Mouse (Mus musculus) MEL (cell line): Measurements from ENCODE around the gene Vsig2. TPM values are rescaled to one million over a fixed set of nuclear protein-coding genes. Genes with fewer than 3 reads are reported as not detected.
A peak's percentile ranks its signal among the peaks of the same experiment; 100 is the strongest.

Experiments
- DNase-seq: peaks from one replicate; pipeline ENCODE4 v3.0.0; 2011; ENCODE audit warnings: low read depth, low spot score
- H3K27ac ChIP-seq: 2 replicates; pipeline ENCODE4 v1.5.1; 2012; ENCODE audit warnings: low read depth, mild to moderate bottlenecking, control low read depth, low read length, moderate library complexity; ENCODE audit not compliant: control insufficient read depth
- H3K27me3 ChIP-seq, 2 experiments: fragments of 150-350 bp in 1 of 2; sonication (generic) in 1 of 2; 2 replicates each; pipeline ENCODE4 v1.6.1; 2012; ENCODE audit warnings: low read length in 2 of 2, mild to moderate bottlenecking in 2 of 2, improper control_type of control experiment in 1 of 2, moderate library complexity in 1 of 2; ENCODE audit not compliant: insufficient read depth in 2 of 2, control insufficient read depth in 1 of 2
- H3K36me3 ChIP-seq, 2 experiments: 2 replicates each; pipeline ENCODE4 v1.6.1; 2012 to 2014; ENCODE audit warnings: low read length in 2 of 2, improper control_type of control experiment in 1 of 2, inconsistent platforms in 1 of 2, mild to moderate bottlenecking in 1 of 2; ENCODE audit not compliant: insufficient read depth in 2 of 2, control insufficient read depth in 1 of 2
- H3K4me1 ChIP-seq, 2 experiments: fragments of 150-350 bp in 1 of 2; sonication (generic) in 1 of 2; 2 replicates each; pipeline ENCODE4 v1.6.1; 2012; ENCODE audit warnings: low read length in 2 of 2, improper control_type of control experiment in 1 of 2, mild to moderate bottlenecking in 1 of 2; ENCODE audit not compliant: insufficient read depth in 2 of 2, control insufficient read depth in 1 of 2
- H3K4me3 ChIP-seq, 2 experiments: fragments of 150-350 bp in 1 of 2; sonication (generic) in 1 of 2; 2 replicates each; pipeline ENCODE4 v1.5.1; 2012; ENCODE audit warnings: low read depth in 2 of 2, low read length in 2 of 2, mild to moderate bottlenecking in 2 of 2, moderate library complexity in 2 of 2, control low read depth in 1 of 2, improper control_type of control experiment in 1 of 2; ENCODE audit not compliant: control insufficient read depth in 1 of 2, insufficient read depth in 1 of 2
- H3K79me2 ChIP-seq: 2 replicates; pipeline ENCODE4 v1.6.1; 2012; ENCODE audit warnings: mild to moderate bottlenecking, low read length, moderate library complexity; ENCODE audit not compliant: control insufficient read depth, poor library complexity, insufficient read depth
- H3K9ac ChIP-seq: 2 replicates; pipeline ENCODE4 v1.6.1; 2012; ENCODE audit warnings: low read depth, mild to moderate bottlenecking, control low read depth, low read length, moderate library complexity; ENCODE audit not compliant: control insufficient read depth, poor library complexity, severe bottlenecking
- H3K9me3 ChIP-seq: fragments of 150-350 bp; sonication (generic); replicated peaks from 2 replicates; pipeline ENCODE4 v1.6.1; 2012; ENCODE audit warnings: mild to moderate bottlenecking, low read length, improper control_type of control experiment, moderate library complexity; ENCODE audit not compliant: insufficient read depth
- BHLHE40 ChIP-seq: IDR thresholded peaks from 2 replicates; pipeline ENCODE4 v1.6.1; 2012; ENCODE audit warnings: low read depth, mild to moderate bottlenecking, inconsistent platforms, low read length, improper control_type of control experiment, borderline replicate concordance
- CHD1 ChIP-seq: IDR thresholded peaks from 2 replicates; pipeline ENCODE4 v1.6.1; 2012; ENCODE audit warnings: low read depth, mild to moderate bottlenecking, inconsistent platforms, low read length, improper control_type of control experiment
- CHD2 ChIP-seq: IDR thresholded peaks from 2 replicates; pipeline ENCODE4 v1.6.1; 2011; ENCODE audit warnings: low read length, improper control_type of control experiment
- CTCF ChIP-seq, 3 experiments: IDR thresholded peaks in 2 of 3; conservative IDR thresholded peaks in 1 of 3; 2 replicates each; pipeline ENCODE4 v1.5.1; 2011 to 2012; ENCODE audit warnings: low read length in 3 of 3, low read depth in 2 of 3, mild to moderate bottlenecking in 2 of 3, improper control_type of control experiment in 1 of 3, inconsistent platforms in 1 of 3, mixed read lengths in 1 of 3, moderate library complexity in 1 of 3; ENCODE audit not compliant: control insufficient read depth in 1 of 3, insufficient read depth in 1 of 3, poor library complexity in 1 of 3, severe bottlenecking in 1 of 3
- ETS1 ChIP-seq: IDR thresholded peaks from 2 replicates; pipeline ENCODE4 v1.6.1; 2012; ENCODE audit warnings: low read depth, mild to moderate bottlenecking, inconsistent platforms, low read length, improper control_type of control experiment, moderate library complexity
- GATA1 ChIP-seq: IDR thresholded peaks from 2 replicates; pipeline ENCODE4 v1.6.1; 2011; ENCODE audit warnings: low read depth, low read length, improper control_type of control experiment
- HCFC1 ChIP-seq: IDR thresholded peaks from 2 replicates; pipeline ENCODE4 v1.6.1; 2012; ENCODE audit warnings: low read depth, mild to moderate bottlenecking, inconsistent platforms, low read length, improper control_type of control experiment, moderate library complexity
- MAZ ChIP-seq: IDR thresholded peaks from 2 replicates; pipeline ENCODE4 v1.6.1; 2012; ENCODE audit warnings: low read depth, mild to moderate bottlenecking, inconsistent platforms, low read length, improper control_type of control experiment
- MEF2A ChIP-seq: IDR thresholded peaks from 2 replicates; pipeline ENCODE4 v1.6.1; 2014; ENCODE audit warnings: low read depth, mild to moderate bottlenecking, inconsistent platforms, low read length, improper control_type of control experiment; ENCODE audit not compliant: poor library complexity, insufficient replicate concordance, severe bottlenecking; ENCODE audit errors: extremely low read depth
- MXI1 ChIP-seq: IDR thresholded peaks from 2 replicates; pipeline ENCODE4 v1.6.1; 2011; ENCODE audit warnings: mild to moderate bottlenecking, low read depth, low read length, improper control_type of control experiment
- MYC ChIP-seq: IDR thresholded peaks from 2 replicates; pipeline ENCODE4 v1.6.1; 2011; ENCODE audit warnings: low read depth, mild to moderate bottlenecking, low read length, improper control_type of control experiment, moderate library complexity
- NELFE ChIP-seq: IDR thresholded peaks from 2 replicates; pipeline ENCODE4 v1.6.1; 2011; ENCODE audit warnings: low read depth, low read length, improper control_type of control experiment
- NRF1 ChIP-seq: IDR thresholded peaks from 2 replicates; pipeline ENCODE4 v1.6.1; 2014; ENCODE audit warnings: low read depth, mild to moderate bottlenecking, inconsistent platforms, low read length, improper control_type of control experiment, moderate library complexity; ENCODE audit not compliant: poor library complexity, insufficient read depth, severe bottlenecking
- POLR2AphosphoS2 ChIP-seq: IDR thresholded peaks from 2 replicates; pipeline ENCODE4 v1.6.1; 2011; ENCODE audit warnings: low read length, improper control_type of control experiment
- RAD21 ChIP-seq: IDR thresholded peaks from 2 replicates; pipeline ENCODE4 v1.6.1; 2011; ENCODE audit warnings: mild to moderate bottlenecking, low read depth, low read length, improper control_type of control experiment
- SIN3A ChIP-seq: IDR thresholded peaks from 2 replicates; pipeline ENCODE4 v1.6.1; 2012; ENCODE audit warnings: low read length, improper control_type of control experiment, inconsistent platforms
- SMC3 ChIP-seq: IDR thresholded peaks from 2 replicates; pipeline ENCODE4 v1.6.1; 2011; ENCODE audit warnings: low read depth, low read length, improper control_type of control experiment
- TAL1 ChIP-seq: IDR thresholded peaks from 2 replicates; pipeline ENCODE4 v1.6.1; 2012; ENCODE audit warnings: mild to moderate bottlenecking, inconsistent platforms, low read length, moderate library complexity, mixed read lengths
- TBP ChIP-seq: IDR thresholded peaks from 2 replicates; pipeline ENCODE4 v1.8.0; 2011; ENCODE audit warnings: low read depth, low read length, improper control_type of control experiment
- TCF12 ChIP-seq: IDR thresholded peaks from 2 replicates; pipeline ENCODE4 v1.6.1; 2014; ENCODE audit warnings: low read depth, mild to moderate bottlenecking, inconsistent platforms, low read length, improper control_type of control experiment, moderate library complexity
- UBTF ChIP-seq: IDR thresholded peaks from 2 replicates; pipeline ENCODE4 v1.6.1; 2012; ENCODE audit warnings: low read depth, mild to moderate bottlenecking, inconsistent platforms, low read length, improper control_type of control experiment, moderate library complexity, borderline replicate concordance; ENCODE audit not compliant: insufficient read depth
- USF2 ChIP-seq, 2 experiments: IDR thresholded peaks; 2 replicates each; pipeline ENCODE4 v1.6.1; 2011 to 2012; ENCODE audit warnings: improper control_type of control experiment in 2 of 2, low read length in 2 of 2, borderline replicate concordance in 1 of 2, inconsistent platforms in 1 of 2, low read depth in 1 of 2, mild to moderate bottlenecking in 1 of 2; ENCODE audit not compliant: insufficient read depth in 1 of 2
- ZKSCAN1 ChIP-seq: IDR thresholded peaks from 2 replicates; pipeline ENCODE4 v1.6.1; 2012; ENCODE audit warnings: low read depth, mild to moderate bottlenecking, inconsistent platforms, low read length, improper control_type of control experiment, moderate library complexity
- ZMIZ1 ChIP-seq: IDR thresholded peaks from 2 replicates; pipeline ENCODE4 v1.6.1; 2012; ENCODE audit warnings: low read depth, mild to moderate bottlenecking, inconsistent platforms, low read length, improper control_type of control experiment, moderate library complexity
- ZNF384 ChIP-seq: IDR thresholded peaks from 2 replicates; pipeline ENCODE4 v1.6.1; 2012; ENCODE audit warnings: low read depth, mild to moderate bottlenecking, inconsistent platforms, low read length, improper control_type of control experiment
- polyA plus RNA-seq, 2 experiments: library from polyadenylated mRNA; stranded (reverse) in 1 of 2; unstranded in 1 of 2; fragments of >175 nt in 1 of 2; fragments of >200 nt in 1 of 2; gene quantifications; 2 replicates each; pipeline versions ENCODE4 v1.2.1 to v1.2.4; 2012; ENCODE audit warnings: low replicate concordance in 2 of 2, low read depth in 1 of 2; ENCODE audit not compliant: insufficient read length in 2 of 2, insufficient read depth in 1 of 2, missing spikeins in 1 of 2
- total RNA-seq: library from RNA; depleted of rRNA; stranded (reverse); fragments of 300-350 nt; gene quantifications from 2 replicates; pipeline ENCODE4 v1.2.3, GENCODE M21; 2012

Vsig2 gene
- total and polyA plus RNA-seq, 3 experiments, result 0.64 TPM; not detected in 2

DNA sequence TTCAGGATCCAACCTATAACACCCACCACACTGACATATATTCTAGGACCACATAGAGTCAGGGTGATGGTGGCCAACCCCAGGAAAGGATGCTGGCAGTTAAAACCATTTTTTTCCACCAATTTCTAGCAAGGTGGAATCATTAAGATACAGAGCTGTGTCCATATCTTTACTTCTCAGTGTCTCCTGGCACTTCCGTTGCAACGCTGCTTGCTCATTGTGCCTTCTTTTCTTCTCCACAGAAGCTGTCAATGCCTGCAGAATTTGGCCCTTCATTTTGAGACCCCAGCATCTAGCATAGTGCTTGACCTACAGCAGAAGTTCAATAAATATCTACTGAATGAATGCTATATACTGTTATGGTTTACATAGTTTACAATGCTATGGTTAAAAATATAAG lies 28.0 kb downstream of the Vsig2 start (continued):
- TF ChIP-seq ZMIZ1, result peak; percentile 14; the same call in 1 of the 2 replicates
- TF ChIP-seq TAL1, result peak; percentile 98
- TF ChIP-seq CHD2, result no peak
- no peak for TF ChIP-seq UBTF
- TF ChIP-seq SIN3A, result peak; percentile 54
- peak; percentile 93 for TF ChIP-seq GATA1
- TF ChIP-seq USF2 (IDR thresholded peaks at IDR 0.05; ENCODE audit: borderline replicate concordance in 1 of 2, insufficient read depth in 1 of 2, low read depth in 1 of 2, low read length in 2 of 2), result no peak
- no peak for TF ChIP-seq POLR2AphosphoS2
- peak; percentile 96 for TF ChIP-seq TCF12
- no peak for TF ChIP-seq CHD1
- TF ChIP-seq MXI1, result no peak
- peak; percentile 32; the same call in 1 of the 2 replicates for TF ChIP-seq NELFE

DNA sequence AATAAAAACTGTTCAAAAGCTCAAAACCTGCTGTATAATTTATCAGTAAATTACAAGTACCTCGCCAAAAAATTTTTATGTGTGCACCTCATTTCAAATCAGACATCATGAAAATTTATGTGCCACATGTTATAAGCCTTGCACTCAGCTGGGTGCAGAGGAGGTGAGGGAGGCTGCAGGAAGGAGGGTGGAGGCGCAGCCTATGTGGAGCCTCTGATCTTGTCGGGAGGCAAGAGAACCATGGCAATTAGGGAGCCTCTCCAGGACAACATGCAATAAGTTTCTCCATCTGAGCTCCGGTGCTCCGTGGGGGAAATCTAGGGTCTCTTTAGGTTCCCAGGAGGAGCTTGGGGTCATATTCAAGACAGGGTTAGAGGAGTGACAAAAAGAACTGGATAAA lies 28.4 kb downstream of the Vsig2 start:
- H3K4me3 ChIP-seq, result peak overlapping the region; percentile 54 to 72
- peaks cover 43 to 52% of the 10 kb centered on the region in 2 experiments for H3K4me1 ChIP-seq
- no peak for TF ChIP-seq MEF2A
- TF ChIP-seq UBTF, result no peak
- TF ChIP-seq TAL1, result no peak
- no peak for TF ChIP-seq TBP
- TF ChIP-seq MYC, result no peak; the same call in 1 of the 2 replicates
- peak; percentile 76 for TF ChIP-seq MXI1
- TF ChIP-seq HCFC1, result no peak
- TF ChIP-seq CHD1, result no peak
- no peak for TF ChIP-seq ZMIZ1
- TF ChIP-seq ETS1, result peak; percentile 24; the same call in 1 of the 2 replicates
- 0 out of 2 replicates have a peak, but pooled peaks have one; percentile 37 for TF ChIP-seq MAZ
- no peak for TF ChIP-seq SMC3
- TF ChIP-seq POLR2AphosphoS2, result no peak
- no peak; the same call in 1 of the 2 replicates for TF ChIP-seq NELFE
- no peak for TF ChIP-seq RAD21
- TF ChIP-seq BHLHE40, result no peak
- TF ChIP-seq SIN3A, result no peak
- TF ChIP-seq ZNF384, result no peak
- TF ChIP-seq CTCF (IDR thresholded peaks at IDR 0.05 in 2 of 3, conservative IDR thresholded peaks at IDR 0.05 in 1 of 3; ENCODE audit: control insufficient read depth in 1 of 3, insufficient read depth in 1 of 3, low read depth in 2 of 3, low read length in 3 of 3, poor library complexity in 1 of 3, severe bottlenecking in 1 of 3), result no peak
- no peak for TF ChIP-seq ZKSCAN1
- TF ChIP-seq NRF1, result no peak
- H3K36me3 ChIP-seq, result peaks cover 0 to 69% of the 10 kb centered on the region in 2 experiments; a peak in 2 of 4 replicates
- H3K27ac ChIP-seq, result peak overlapping the region; percentile 83
- H3K27me3 ChIP-seq, result no peaks in the 10 kb centered on the region
- no peaks in the 10 kb centered on the region for H3K79me2 ChIP-seq
- no peaks in the 10 kb centered on the region for H3K9me3 ChIP-seq
- DNase-seq, result peak; percentile 68
- peak overlapping the region; percentile 67 for H3K9ac ChIP-seq
